Mouse (Mus musculus) cerebellum, adult 18-20 months (tissue): ENCODE measurements at regions not wholly inside any gene's neighbourhood (a gene's known extent, or its start where the extent isn't known, plus 50 kb on each side); places are given as distances from the start of the nearest gene placed in this dataset.

Source experiments
- DNase-seq, 2 experiments: peaks; one replicate each; pipeline ENCODE4 v3.0.0; 2021

- no peak for DNase-seq
Measured at GRCm38 (mm10) chr6:36645415-36645814, 164.6 kb downstream of the Ptn start.

GRCm38 (mm10) chr6:36644880-36645279 lies 165.1 kb downstream of the Ptn start:
- DNase-seq = no peak

GRCm38 (mm10) chr6:36637031-36637430 lies 173.0 kb downstream of the Ptn start:
- DNase-seq = no peak

GRCm38 (mm10) chr6:36627648-36628047 lies 182.4 kb downstream of the Ptn start:
- DNase-seq = peak; percentile 16 to 21

- no peak for DNase-seq
Measured at GRCm38 (mm10) chr6:36608281-36608970, 201.6 kb downstream of the Ptn start.

GRCm38 (mm10) chr6:36605578-36606205 lies 204.3 kb downstream of the Ptn start:
- no peak for DNase-seq

- no peak for DNase-seq
Measured at GRCm38 (mm10) chr6:36604802-36605201, 205.2 kb downstream of the Ptn start.

- no peak for DNase-seq
Measured at GRCm38 (mm10) chr6:36596574-36596973, 208.7 kb downstream of the Chrm2 start.

GRCm38 (mm10) chr6:36590881-36591630 lies 203.2 kb downstream of the Chrm2 start:
- DNase-seq = no peak

GRCm38 (mm10) chr6:36581043-36581442 lies 193.2 kb downstream of the Chrm2 start:
- no peak for DNase-seq
